Mouse (Mus musculus): ENCODE results near the gene Ubap2l.

DNA sequence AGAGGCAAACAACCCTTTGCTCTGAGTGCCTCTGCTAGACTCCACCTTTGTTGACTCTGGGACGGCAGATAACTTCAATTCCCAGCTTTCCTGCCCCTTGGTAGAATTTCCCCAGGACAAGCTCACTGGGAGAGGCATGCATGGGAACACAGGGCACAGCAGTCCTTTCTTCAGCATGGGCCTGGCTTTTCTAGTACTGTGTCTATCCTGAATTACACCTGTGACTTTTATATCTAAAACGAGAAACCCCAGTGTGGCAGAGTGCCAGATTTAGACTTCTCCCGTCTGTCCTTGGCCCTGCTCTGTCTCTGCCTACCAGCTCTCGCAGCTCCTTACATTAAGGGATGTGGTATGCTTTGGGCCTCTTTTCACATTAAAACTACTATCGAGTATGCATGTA is 30.6 kb upstream of the Ubap2l start:
- TF ChIP-seq CTCF (IDR thresholded peaks at IDR 0.05; ENCODE audit: low read depth) (no peak), EP300 (IDR thresholded peaks at IDR 0.05; ENCODE audit: low read depth) (no peak)
